Mouse (Mus musculus) hindbrain, embryonic 11.5 days (tissue): Measurements from ENCODE around the gene Rhbg. TPM values are rescaled to one million over a fixed set of nuclear protein-coding genes. Genes with fewer than 3 reads are reported as not detected.

Source experiments
- ATAC-seq: fragments of 200-750 bp; cut with Nextera tagmentation; 2 replicates; pipeline ENCODE4 v1.8.0; 2017; ENCODE audit warnings: mild to moderate bottlenecking, moderate TSS enrichment, moderate library complexity; ENCODE audit not compliant: low FRiP score
- DNase-seq: peaks from one replicate; pipeline ENCODE4 v3.0.0-alpha.2; 2015; ENCODE audit warnings: low spot score
- H3K27ac ChIP-seq: fragments of 300-500 bp; sonication (generic); 2 replicates; pipeline ENCODE4 v1.5.1; 2014; ENCODE audit warnings: mild to moderate bottlenecking, low read depth, low read length
- H3K27me3 ChIP-seq: fragments of 300-500 bp; sonication (generic); 2 replicates; pipeline ENCODE4 v1.6.1; 2014; ENCODE audit warnings: mild to moderate bottlenecking, low read length, moderate library complexity, mixed read lengths; ENCODE audit not compliant: control insufficient read depth, insufficient read depth
- H3K36me3 ChIP-seq: fragments of 300-500 bp; sonication (generic); 2 replicates; pipeline ENCODE4 v1.6.1; 2014; ENCODE audit warnings: mild to moderate bottlenecking, low read length, moderate library complexity, mixed read lengths; ENCODE audit not compliant: control insufficient read depth, insufficient read depth
- H3K4me1 ChIP-seq: fragments of 300-500 bp; sonication (generic); replicated peaks from 2 replicates; pipeline ENCODE4 v1.6.1; 2014; ENCODE audit warnings: low read length, mixed read lengths; ENCODE audit not compliant: control insufficient read depth, insufficient read depth
- H3K4me2 ChIP-seq: fragments of 300-500 bp; sonication (generic); replicated peaks from 2 replicates; pipeline ENCODE4 v1.6.1; 2014; ENCODE audit warnings: mild to moderate bottlenecking, low read depth, low read length
- H3K4me3 ChIP-seq: fragments of 300-500 bp; sonication (generic); 2 replicates; pipeline ENCODE4 v1.5.1; 2014; ENCODE audit warnings: low read depth, low read length
- H3K9ac ChIP-seq: fragments of 300-500 bp; sonication (generic); 2 replicates; pipeline ENCODE4 v1.6.1; 2014; ENCODE audit warnings: low read depth, low read length
- H3K9me3 ChIP-seq: fragments of 300-500 bp; sonication (generic); 2 replicates; pipeline ENCODE4 v1.6.1; 2016; ENCODE audit warnings: low read length; ENCODE audit not compliant: control insufficient read depth
- WGBS: fragments of 180-500 bp; shearing (Covaris S2); extraction: QIAGEN DNeasy Blood & Tissue Kit; methylation state at CpG from one replicate; pipeline ENCODE4 v1.1.7; 2014; 5-methylcytosine and 5-hydroxymethylcytosine counted together
- polyA plus RNA-seq: library from polyadenylated mRNA; unstranded; fragments of >200 nt; fragmentation: Nextera tagmentation; extraction: Ambion mirVana; gene quantifications from 2 replicates; pipeline ENCODE4 v1.2.1, GENCODE M21; 2014

Rhbg gene
- polyA plus RNA-seq, 1 experiment from 2014 or later = 0.25 TPM

DNA sequence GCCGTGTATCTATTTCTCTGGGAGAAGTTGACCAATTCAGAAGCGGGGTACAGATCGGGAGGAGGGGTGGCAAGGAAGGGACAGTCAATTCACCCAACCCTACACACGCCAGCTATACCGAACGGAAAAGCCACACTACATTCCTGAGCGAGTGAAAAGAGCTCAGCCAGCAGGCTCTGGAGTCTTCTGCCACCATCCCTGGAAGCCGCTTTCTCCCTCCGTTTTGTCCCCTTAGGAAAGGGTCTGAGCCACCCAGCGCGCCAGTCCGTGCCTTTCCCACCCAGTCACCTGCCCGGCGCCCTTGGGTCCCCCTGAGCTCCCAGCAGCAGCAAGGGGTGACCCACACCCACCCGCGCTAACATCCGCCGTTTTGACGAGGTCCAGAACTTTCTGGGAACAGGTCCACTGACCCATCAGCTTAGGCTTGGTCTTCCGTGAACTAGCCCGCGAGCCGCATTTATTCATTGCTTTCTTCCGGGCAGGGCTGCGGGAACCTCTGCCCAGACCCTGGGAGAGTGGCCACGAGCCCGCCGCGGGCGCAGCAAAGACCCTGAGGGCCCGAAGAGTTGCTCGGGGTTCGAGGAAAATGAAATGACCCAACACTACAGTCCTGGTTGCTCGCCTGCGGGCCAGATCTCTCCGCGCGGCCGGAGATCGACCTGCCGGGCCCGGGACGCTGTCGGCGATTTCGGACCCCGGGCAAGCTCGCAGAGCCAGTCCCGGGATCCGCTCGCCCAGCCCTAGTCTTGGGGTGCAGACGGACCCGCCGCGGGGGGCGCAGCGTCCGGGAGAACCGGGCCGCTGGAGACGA is 54.1 kb downstream of the Rhbg start:
- H3K9ac ChIP-seq = peak overlapping the region; percentile 84
- peak overlapping the region; percentile 86 for H3K4me2 ChIP-seq
- ATAC-seq (no peak), DNase-seq (peak; percentile 66)
- peaks cover 27% of the 10 kb centered on the region for H3K4me1 ChIP-seq
- peaks cover 58% of the 10 kb centered on the region for H3K27me3 ChIP-seq
- H3K27ac ChIP-seq = peak overlapping the region; percentile 72
- H3K9me3 ChIP-seq = no peaks in the 10 kb centered on the region
- WGBS = 0% methylated on average over 58 of the region's 61 CpGs
- no peaks in the 10 kb centered on the region for H3K36me3 ChIP-seq
- H3K4me3 ChIP-seq = peak overlapping the region; percentile 44

DNA sequence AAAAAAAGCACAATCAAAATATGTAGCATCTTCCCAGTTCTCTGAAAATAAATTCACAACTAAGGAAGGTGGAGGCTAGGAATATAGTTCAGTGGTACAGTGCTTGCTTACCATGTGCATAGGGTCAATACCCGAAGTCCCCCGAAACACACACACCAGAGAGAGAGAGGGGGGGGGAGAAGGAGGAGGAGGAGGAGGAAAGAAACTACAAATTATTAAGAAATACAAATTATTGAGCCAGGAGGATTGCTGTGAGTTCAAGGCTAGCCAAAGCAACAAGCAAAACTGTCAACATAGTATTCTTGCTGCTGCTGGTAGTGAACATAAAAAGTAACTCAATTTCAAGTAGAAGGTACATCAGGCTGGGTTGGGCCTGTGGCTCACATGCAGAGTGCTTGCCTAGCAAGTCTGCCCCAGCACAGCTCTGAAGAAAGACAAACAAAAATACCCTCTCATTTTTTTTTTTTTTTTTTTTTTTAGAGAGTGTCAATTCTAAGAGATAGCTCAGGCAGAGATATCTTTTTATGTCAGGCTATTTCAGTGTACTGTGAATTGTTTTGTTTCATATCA is 54.9 kb downstream of the Rhbg start:
- H3K9me3 ChIP-seq = no peaks in the 10 kb centered on the region
- H3K27ac ChIP-seq = no peak overlapping the region
- ATAC-seq = no peak
- peaks cover 56% of the 10 kb centered on the region for H3K27me3 ChIP-seq
- H3K4me3 ChIP-seq = no peak overlapping the region
- H3K9ac ChIP-seq = peak overlapping the region; percentile 84
- no peak overlapping the region for H3K4me2 ChIP-seq
- WGBS = 29% methylated on average over 2 of the region's 2 CpGs
- peaks cover 27% of the 10 kb centered on the region for H3K4me1 ChIP-seq
- DNase-seq = peak; percentile 41
- no peaks in the 10 kb centered on the region for H3K36me3 ChIP-seq

DNA sequence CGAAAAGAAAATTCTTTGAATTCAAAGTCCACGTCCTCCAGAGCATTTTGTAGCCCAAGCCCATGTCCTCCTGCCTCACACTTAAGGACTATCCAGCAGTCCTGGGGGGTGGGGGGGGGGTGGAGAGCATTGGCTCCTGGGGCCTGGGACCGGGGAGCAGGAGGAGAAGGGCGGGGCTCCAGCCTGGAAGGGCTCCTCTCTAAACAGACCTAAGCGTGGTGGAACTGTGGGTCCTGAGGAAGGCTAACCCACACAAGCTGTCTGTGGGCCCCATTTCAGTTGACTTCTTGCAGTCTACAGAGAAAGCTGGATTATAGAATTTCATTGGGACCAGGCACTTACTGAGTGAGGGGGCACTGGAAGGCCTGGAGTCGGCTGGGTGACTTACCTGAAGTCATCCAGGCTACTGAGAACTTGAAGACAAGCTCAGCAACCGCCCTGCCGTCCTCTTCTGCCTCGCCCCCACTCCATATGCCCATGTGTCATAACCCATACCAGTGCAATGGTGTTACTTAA is 55.9 kb downstream of the Rhbg start:
- Histone ChIP-seq H3K27me3 (peaks cover 48% of the 10 kb centered on the region), H3K4me1 (peaks cover 21% of the 10 kb centered on the region), H3K4me3 (no peak overlapping the region), H3K27ac (peak overlapping the region; percentile 59), H3K9ac (no peak overlapping the region), H3K9me3 (no peaks in the 10 kb centered on the region), H3K4me2 (peak overlapping the region; percentile 14; the same call in 1 of the 2 replicates), H3K36me3 (no peaks in the 10 kb centered on the region)
- ATAC-seq (no peak), DNase-seq (peak; percentile 32)
- WGBS = 3% methylated on average over 9 of the region's 9 CpGs

DNA sequence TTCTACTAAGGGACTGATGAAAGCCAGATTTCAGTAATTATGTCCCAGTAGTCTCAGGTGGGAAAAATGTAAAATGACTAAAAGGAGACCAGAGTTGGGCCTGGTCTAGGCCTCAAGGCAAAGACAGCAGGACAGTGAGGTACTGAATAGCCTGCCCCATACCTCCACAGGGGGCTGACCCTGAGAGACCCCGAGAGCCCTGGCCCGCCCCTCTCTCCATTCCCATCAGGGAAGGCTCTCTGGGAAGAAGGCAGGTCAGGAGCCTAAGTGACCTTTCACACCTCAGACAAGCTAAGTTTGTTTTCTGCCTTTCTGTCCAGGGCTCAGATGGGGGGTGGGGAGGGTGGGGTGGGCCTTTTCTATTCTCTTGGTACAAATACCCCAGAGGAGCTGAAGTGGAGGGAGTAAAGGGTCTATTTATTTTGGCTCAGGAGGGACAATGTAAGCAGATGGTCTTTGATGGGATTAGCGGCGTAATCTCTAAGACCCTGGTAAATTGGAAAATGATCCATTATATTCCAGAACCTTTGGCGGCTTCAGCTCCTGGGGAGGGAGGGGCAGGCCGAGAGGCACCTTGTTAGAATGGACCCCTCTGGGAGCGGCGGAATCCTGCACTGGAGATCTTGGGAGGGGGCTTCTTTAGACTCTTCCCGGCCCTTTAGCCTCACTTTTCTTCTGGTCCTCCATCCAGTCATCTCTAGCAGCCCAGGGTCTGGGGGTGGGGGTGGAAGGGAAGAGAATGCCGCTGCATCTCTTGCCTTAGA is 56.6 kb downstream of the Rhbg start:
- peak; percentile 26 for DNase-seq
- H3K9ac ChIP-seq = no peak overlapping the region

More for the DNA sequence above, 56.6 kb downstream of the Rhbg start:
- no peaks in the 10 kb centered on the region for H3K9me3 ChIP-seq
- H3K4me3 ChIP-seq = no peak overlapping the region
- H3K4me1 ChIP-seq = peaks cover 17% of the 10 kb centered on the region
- H3K27ac ChIP-seq = peak overlapping the region; percentile 59
- peaks cover 44% of the 10 kb centered on the region for H3K27me3 ChIP-seq
- H3K36me3 ChIP-seq = no peaks in the 10 kb centered on the region
- WGBS = under 1% methylated on average over 10 of the region's 10 CpGs
- no peak for ATAC-seq
- 0 out of 2 replicates have a peak overlapping the region, but pooled peaks have one; percentile 14 for H3K4me2 ChIP-seq

Other genes starting within 250 kb of the Rhbg start
- gene Hapln2, start 227.1 kb downstream of the Rhbg start, polyA plus RNA-seq = not detected in 2 replicates
- gene Gpatch4, start 211.6 kb downstream of the Rhbg start, polyA plus RNA-seq = 34.4 and 37.4 TPM in 2 replicates
- gene Naxe, start 196.2 kb downstream of the Rhbg start, polyA plus RNA-seq = 133 and 138 TPM in 2 replicates
- not detected in 2 replicates for gene Ttc24, start 176.4 kb downstream of the Rhbg start, polyA plus RNA-seq
- 10.5 and 13.5 TPM in 2 replicates for gene Iqgap3, start 172.7 kb downstream of the Rhbg start, polyA plus RNA-seq
- gene Mef2d, start 112.3 kb downstream of the Rhbg start, polyA plus RNA-seq = 12.0 and 12.3 TPM in 2 replicates
- 0.20 and 0.49 TPM in 2 replicates for gene Gm38392, start 32.5 kb upstream of the Rhbg start, polyA plus RNA-seq
- 8.1 and 8.6 TPM in 2 replicates for gene Tsacc, start 42.3 kb upstream of the Rhbg start, polyA plus RNA-seq
- 736 and 767 TPM in 2 replicates for gene Cct3, start 42.4 kb upstream of the Rhbg start, polyA plus RNA-seq
- 69.4 and 71.5 TPM in 2 replicates for gene Glmp, start 70.3 kb upstream of the Rhbg start, polyA plus RNA-seq
- gene Tmem79, start 81.4 kb upstream of the Rhbg start, polyA plus RNA-seq = 1.7 TPM in 2 replicates
- gene Smg5, start 81.6 kb upstream of the Rhbg start, polyA plus RNA-seq = 42.0 and 44.5 TPM in 2 replicates
- gene Paqr6, start 109.9 kb upstream of the Rhbg start, polyA plus RNA-seq = 1.3 and 1.6 TPM in 2 replicates
- gene Bglap3, start 118.0 kb upstream of the Rhbg start, polyA plus RNA-seq = 0.26 TPM in 1 of 2 replicates, not detected in the other
- gene Bglap2, start 124.0 kb upstream of the Rhbg start, polyA plus RNA-seq = not detected in 2 replicates
- not detected in 2 replicates for gene Bglap, start 129.8 kb upstream of the Rhbg start, polyA plus RNA-seq
- gene Pmf1, start 155.6 kb upstream of the Rhbg start, polyA plus RNA-seq = 108 and 109 TPM in 2 replicates
- 22.1 and 23.7 TPM in 2 replicates for gene Slc25a44, start 170.4 kb upstream of the Rhbg start, polyA plus RNA-seq
- 5.7 and 7.8 TPM in 2 replicates for gene Sema4a, start 206.5 kb upstream of the Rhbg start, polyA plus RNA-seq